Mouse (Mus musculus): ENCODE measurements around the gene Rbm47. TPM values are rescaled to one million over a fixed set of nuclear protein-coding genes. Genes with fewer than 3 reads are reported as not detected.
"Not testable (repeated sequence)": the region's sequence is repeated elsewhere in the genome, so short reads cannot be mapped to it uniquely, and the experiment has no call there.

The Rbm47 gene
- 1 to 10 TPM in 1 of 4 experiments, under 1 TPM in 3; 0.27 to 1.8 (median 0.63) TPM for total RNA-seq (2022)

GRCm38 (mm10) chr5:66173018-66173417, at the start of gene Rbm47:
Gene Rbm47 (minus strand): TSS chr5:66173118.
- no peak for DNase-seq (ENCODE audit: low spot score in 2 of 2)

DNA sequence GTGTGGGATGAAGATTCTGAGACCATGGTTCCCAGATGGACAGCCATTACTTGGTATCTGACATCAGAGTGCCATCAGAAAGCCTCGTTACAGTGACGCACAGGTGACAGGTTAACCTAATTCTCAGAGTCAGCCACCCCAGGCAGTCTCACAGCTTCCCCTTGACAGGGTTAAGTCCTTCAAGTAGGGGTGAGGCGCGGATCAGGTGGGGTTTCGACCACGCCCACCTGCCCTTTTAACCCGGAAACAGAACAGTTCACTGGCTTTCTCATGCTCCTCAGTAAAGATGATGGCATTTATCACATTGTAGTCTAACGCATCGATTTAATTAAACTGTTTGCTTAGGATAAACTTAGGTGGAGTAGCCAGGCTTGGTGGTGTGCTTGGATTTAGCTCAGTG, 47.7 kb upstream of the Rbm47 start:
- DNase-seq (ENCODE audit: low spot score in 2 of 2) = no peak

GRCm38 (mm10) chr5:66219692-66220091, 46.8 kb upstream of the Rbm47 start:
- no peak for DNase-seq (ENCODE audit: low spot score in 2 of 2)

DNA sequence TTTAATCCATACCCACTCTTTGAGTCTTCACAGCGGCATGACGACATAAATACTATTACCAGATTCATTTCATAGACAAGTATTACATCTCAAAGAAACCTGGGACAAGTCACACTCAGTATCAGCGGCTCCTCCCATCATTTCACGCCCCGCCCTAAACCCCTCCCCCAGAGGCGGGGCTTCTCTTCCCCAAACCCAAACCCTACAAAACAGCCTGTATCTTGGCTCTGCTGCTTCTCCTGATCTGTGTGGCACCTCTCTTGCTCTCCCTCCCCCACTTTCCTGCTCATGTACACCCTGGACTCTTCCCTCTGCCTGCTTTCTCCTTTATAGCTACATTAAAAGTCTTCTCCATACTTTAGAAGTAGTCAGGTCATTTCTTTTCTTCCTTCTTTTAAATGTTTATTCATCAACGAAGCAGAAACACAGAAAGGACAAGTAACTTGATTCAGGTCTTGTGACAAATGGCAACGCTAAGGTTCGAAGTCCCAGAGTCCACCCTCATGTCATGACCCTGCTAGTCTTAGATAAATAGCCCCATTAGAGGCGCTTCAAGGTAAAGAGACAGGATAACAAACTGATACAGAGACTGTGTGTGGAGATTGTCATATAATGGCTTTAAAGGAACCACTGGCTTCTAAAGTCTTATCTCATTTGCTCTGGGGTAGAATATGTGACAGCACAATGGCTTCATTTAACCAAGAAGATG, 42.8 kb upstream of the Rbm47 start:
- DNase-seq (ENCODE audit: low spot score in 2 of 2) = no peak

GRCm38 (mm10) chr5:66214395-66214935, 41.5 kb upstream of the Rbm47 start:
- DNase-seq (ENCODE audit: low spot score in 2 of 2) = no peak

- DNase-seq (ENCODE audit: low spot score in 2 of 2) = no peak
Measured at GRCm38 (mm10) chr5:66209532-66210176, 36.7 kb upstream of the Rbm47 start.

DNA sequence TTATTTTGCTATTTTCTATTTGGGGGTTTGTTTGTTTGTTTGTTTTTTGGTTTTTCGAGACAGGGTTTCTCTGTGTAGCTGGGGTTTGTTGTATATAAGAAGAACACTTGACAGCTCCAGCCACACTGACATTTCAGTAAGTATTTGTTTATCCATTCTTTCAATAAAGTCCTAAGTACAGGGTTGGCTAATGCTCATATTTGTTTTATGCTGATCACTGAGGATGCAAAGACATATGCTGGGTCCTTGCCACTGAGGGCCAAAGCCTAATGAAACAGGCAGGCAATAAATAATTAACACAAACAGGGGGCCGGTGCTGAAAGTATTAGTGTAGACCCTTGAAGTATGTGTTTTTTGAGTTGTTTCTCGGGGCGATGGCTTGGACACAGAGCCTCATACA, 32.0 kb upstream of the Rbm47 start:
- DNase-seq (ENCODE audit: low spot score in 2 of 2) = no peak

GRCm38 (mm10) chr5:66203424-66203823, 30.5 kb upstream of the Rbm47 start:
- DNase-seq (ENCODE audit: low spot score in 2 of 2) = no peak

GRCm38 (mm10) chr5:66200044-66200443, 27.1 kb upstream of the Rbm47 start:
- no peak for DNase-seq (ENCODE audit: low spot score in 2 of 2)

GRCm38 (mm10) chr5:66195323-66195722, 22.4 kb upstream of the Rbm47 start:
- no peak for DNase-seq (ENCODE audit: low spot score in 2 of 2)

GRCm38 (mm10) chr5:66193218-66193846, 20.4 kb upstream of the Rbm47 start:
- no peak for DNase-seq (ENCODE audit: low spot score in 2 of 2)

GRCm38 (mm10) chr5:66191185-66191503, 18.2 kb upstream of the Rbm47 start:
- no peak for DNase-seq (ENCODE audit: low spot score in 2 of 2)

DNA sequence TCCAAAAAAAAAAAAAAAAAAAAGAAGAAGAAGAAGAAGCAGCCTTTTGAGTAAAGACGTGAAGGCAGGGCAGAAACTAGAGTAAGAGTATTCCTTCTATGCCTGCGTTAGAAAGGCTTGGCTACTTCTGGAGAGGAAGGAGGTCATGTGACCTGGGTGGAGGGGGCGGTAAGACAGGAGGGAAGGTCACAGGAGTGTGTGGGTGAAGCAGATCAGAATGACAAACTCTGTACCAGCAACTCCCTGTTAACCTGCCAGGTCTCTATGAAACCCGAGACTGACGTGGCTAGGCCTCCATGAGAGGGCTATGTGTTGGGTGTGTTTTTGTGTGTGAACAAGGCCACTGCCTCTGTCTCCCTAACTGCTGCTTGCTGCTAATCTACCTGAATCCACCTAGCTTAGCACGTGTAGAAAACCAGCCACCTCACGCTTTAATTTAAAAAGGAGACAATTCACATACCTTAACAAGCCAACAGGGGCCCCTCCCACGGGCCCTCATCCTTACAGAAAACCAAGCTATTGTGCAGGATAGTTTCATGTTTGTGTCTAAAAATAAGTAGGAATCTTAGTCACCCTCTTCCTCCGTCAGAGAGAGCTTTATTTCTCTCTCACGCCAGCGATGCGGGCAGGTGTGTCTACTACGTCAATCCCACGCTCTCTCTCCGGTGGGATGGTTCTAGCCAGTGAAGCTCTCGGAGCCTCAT, 17.7 kb upstream of the Rbm47 start:
- no peak for DNase-seq (ENCODE audit: low spot score in 2 of 2)

- DNase-seq (ENCODE audit: low spot score in 2 of 2) = not testable (repeated sequence)
Measured at GRCm38 (mm10) chr5:66188591-66188990, 15.7 kb upstream of the Rbm47 start.

GRCm38 (mm10) chr5:66182156-66182555, 9.2 kb upstream of the Rbm47 start:
- no peak for DNase-seq (ENCODE audit: low spot score in 2 of 2)

DNA sequence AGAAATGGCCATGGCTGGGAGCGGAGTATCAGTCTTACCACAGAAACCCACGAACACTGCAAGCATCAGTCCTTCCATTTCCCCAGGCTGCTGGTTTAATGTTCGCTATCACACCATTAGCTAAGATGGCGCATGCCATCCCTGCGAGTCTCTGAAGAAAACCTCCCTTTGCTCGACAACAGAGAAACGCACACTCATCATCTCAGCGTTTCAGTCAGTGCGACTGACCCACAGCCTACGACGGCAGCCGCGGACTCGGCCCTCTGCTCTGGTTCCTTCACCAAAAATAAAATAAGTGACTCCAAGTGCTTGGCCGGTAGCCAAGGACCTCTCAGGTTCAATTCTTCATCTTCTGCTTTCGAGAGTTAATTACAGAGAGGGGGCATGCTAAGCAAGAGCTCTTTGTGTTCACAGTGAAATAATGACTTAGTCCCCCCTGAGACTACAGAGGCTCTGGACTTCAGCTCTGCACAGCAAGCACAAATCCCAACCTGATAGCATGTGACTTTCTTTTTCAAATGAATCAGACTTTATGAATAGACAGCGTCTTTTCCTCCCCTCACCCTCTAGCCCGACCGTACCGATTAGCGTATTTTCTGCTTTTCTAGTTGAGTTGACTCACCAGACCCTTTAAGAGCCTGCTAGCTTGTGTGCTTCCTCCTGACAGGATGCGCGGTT, 1.4 kb upstream of the Rbm47 start:
- DNase-seq (ENCODE audit: low spot score in 2 of 2) = no peak

DNA sequence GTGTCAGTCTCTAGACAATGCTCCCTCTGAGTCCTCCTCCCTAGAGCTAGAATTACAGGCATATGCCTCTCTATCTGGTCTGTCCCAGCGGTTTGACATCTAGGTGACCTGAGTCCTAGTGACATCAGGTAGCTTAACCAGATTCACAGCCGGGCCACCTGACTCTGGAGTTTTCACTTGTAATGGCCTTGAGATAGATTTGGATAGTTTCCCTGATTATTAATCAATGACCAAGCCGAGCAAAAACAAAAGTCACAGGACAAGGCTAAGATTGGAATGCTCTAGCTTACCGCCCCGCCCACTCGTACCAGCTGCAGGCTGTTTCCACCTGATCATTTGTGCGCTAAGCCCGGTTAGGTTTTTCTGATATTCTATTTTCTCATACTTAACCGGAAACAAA, 2.3 kb downstream of the Rbm47 start:
- no peak for DNase-seq (ENCODE audit: low spot score in 2 of 2)

- DNase-seq (ENCODE audit: low spot score in 2 of 2) = no peak
Measured at GRCm38 (mm10) chr5:66169099-66169485, 3.8 kb downstream of the Rbm47 start.

GRCm38 (mm10) chr5:66168462-66169098, 4.3 kb downstream of the Rbm47 start:
- no peak for DNase-seq (ENCODE audit: low spot score in 2 of 2)

- no peak for DNase-seq (ENCODE audit: low spot score in 2 of 2)
Measured at GRCm38 (mm10) chr5:66166931-66167330, 6.0 kb downstream of the Rbm47 start.

DNA sequence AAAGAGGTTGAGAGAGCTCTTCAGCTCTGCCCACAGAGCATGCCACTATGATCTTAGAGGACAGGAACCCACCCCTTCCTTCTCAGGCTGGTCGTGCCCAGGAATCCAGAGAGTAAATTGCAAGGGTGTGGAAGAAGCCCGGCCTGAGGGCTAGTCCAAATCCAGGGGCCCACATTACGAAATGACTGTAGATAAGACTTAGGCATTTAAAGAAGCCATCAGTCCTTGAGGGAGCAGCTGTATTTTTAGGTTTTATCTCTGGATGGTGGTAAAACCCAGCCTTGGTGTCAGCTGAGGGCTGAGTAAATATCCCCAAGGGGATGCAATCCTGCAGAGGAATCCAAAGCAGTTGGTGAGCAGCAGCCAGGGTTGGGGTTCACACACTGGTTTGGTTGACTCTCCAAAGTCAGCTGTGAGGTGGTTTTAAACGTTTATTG, 6.7 kb downstream of the Rbm47 start:
- no peak for DNase-seq (ENCODE audit: low spot score in 2 of 2)

Data from gastrocnemius, adult 8-10 months (tissue).